Mouse (Mus musculus): Measurements from ENCODE around the gene Ppie.
"Not testable (repeated sequence)": the region's sequence is repeated elsewhere in the genome, so short reads cannot be mapped to it uniquely, and the experiment has no call there.

The Ppie gene

GRCm38 (mm10) chr4:123139513-123140154, at the start of gene Ppie:
Gene Ppie, minus strand, starts transcription at chr4:123139951.
- in situ Hi-C loops (cut with MseI, MboI) = no loop called here

GRCm38 (mm10) chr4:123184816-123185215, 45.1 kb upstream of the Ppie start:
- in situ Hi-C loops (cut with MseI, MboI) = no loop called here

GRCm38 (mm10) chr4:123183239-123184056, 43.7 kb upstream of the Ppie start:
- in situ Hi-C loops (cut with MseI, MboI) = no loop called here

- in situ Hi-C loops (cut with MseI, MboI) = no loop called here
Observed at GRCm38 (mm10) chr4:123182328-123183238, 42.8 kb upstream of the Ppie start, which contains the start of gene Hpcal4. Gene Hpcal4, plus strand, starts transcription at chr4:123183227.

GRCm38 (mm10) chr4:123171811-123172210, 32.1 kb upstream of the Ppie start:
- in situ Hi-C loops (cut with MseI, MboI) = no loop called here

GRCm38 (mm10) chr4:123164157-123164556, 24.4 kb upstream of the Ppie start:
- in situ Hi-C loops (cut with MseI, MboI) = no loop called here

GRCm38 (mm10) chr4:123162305-123162917, 22.7 kb upstream of the Ppie start:
- in situ Hi-C loops (cut with MseI, MboI) = no loop called here

GRCm38 (mm10) chr4:123161251-123161650, 21.5 kb upstream of the Ppie start:
- in situ Hi-C loops (cut with MseI, MboI) = not testable (repeated sequence)

GRCm38 (mm10) chr4:123160571-123160970, 20.8 kb upstream of the Ppie start:
- in situ Hi-C loops (cut with MseI, MboI) = no loop called here

- in situ Hi-C loops (cut with MseI, MboI) = loop anchor here (10.0 kb wide), 2 partner anchors 49 to 99 kb away; partner anchors contain the start of gene Nt5c1a (in 1 of the 2)
Observed at GRCm38 (mm10) chr4:123155840-123156239, 16.1 kb upstream of the Ppie start.

- in situ Hi-C loops (cut with MseI, MboI) = loop anchor here (10.0 kb wide), 2 partner anchors 49 to 99 kb away; partner anchors contain the start of gene Nt5c1a (in 1 of the 2)
Observed at GRCm38 (mm10) chr4:123155427-123155826, 15.7 kb upstream of the Ppie start.

- in situ Hi-C loops (cut with MseI, MboI) = loop anchor here (10.0 kb wide), 2 partner anchors 50 to 100 kb away; partner anchors contain the start of gene Nt5c1a (in 1 of the 2)
Observed at GRCm38 (mm10) chr4:123155004-123155403, 15.3 kb upstream of the Ppie start.

GRCm38 (mm10) chr4:123152976-123153375, 13.2 kb upstream of the Ppie start:
- in situ Hi-C loops (cut with MseI, MboI) = loop anchor here (5.0 to 10.0 kb wide), 3 partner anchors 52 to 102 kb away; partner anchors contain the start of gene Nt5c1a (in 1 of the 2)

GRCm38 (mm10) chr4:123152003-123152402, 12.3 kb upstream of the Ppie start:
- in situ Hi-C loops (cut with MseI, MboI) = loop anchor here (5.0 to 10.0 kb wide), 3 partner anchors 53 to 103 kb away; partner anchors contain the start of gene Nt5c1a (in 1 of the 2)

- in situ Hi-C loops (cut with MseI, MboI) = no loop called here
Observed at GRCm38 (mm10) chr4:123147446-123148150, 7.8 kb upstream of the Ppie start.

- in situ Hi-C loops (cut with MseI, MboI) = no loop called here
Observed at GRCm38 (mm10) chr4:123137551-123137950, 2.2 kb downstream of the Ppie start.

- in situ Hi-C loops (cut with MseI, MboI) = no loop called here
Observed at GRCm38 (mm10) chr4:123127051-123127450, 12.7 kb downstream of the Ppie start.

- in situ Hi-C loops (cut with MseI, MboI) = no loop called here
Observed at GRCm38 (mm10) chr4:123126626-123127025, 13.1 kb downstream of the Ppie start.

GRCm38 (mm10) chr4:123121286-123121685, 18.5 kb downstream of the Ppie start:
- in situ Hi-C loops (cut with MseI, MboI) = no loop called here

GRCm38 (mm10) chr4:123116640-123117039, 23.1 kb downstream of the Ppie start:
- in situ Hi-C loops (cut with MseI, MboI) = not testable (repeated sequence)

Data from mouse trophoblast stem cell (cell line).